Mouse (Mus musculus) heart, postnatal 4 days (tissue): ENCODE results near the gene St8sia2. TPM values are rescaled to one million over a fixed set of nuclear protein-coding genes. Genes with fewer than 3 reads are reported as not detected.
A peak's percentile ranks its signal among the peaks of the same experiment; 100 is the strongest.
"Not testable (repeated sequence)": the region's sequence is repeated elsewhere in the genome, so short reads cannot be mapped to it uniquely, and the experiment has no call there.

ENCODE experiments used
- DNase-seq: peaks from one replicate; pipeline ENCODE4 v3.0.0; 2021
- total RNA-seq, 2 experiments: library from RNA; stranded (reverse); gene quantifications; 2 replicates each; pipeline ENCODE4 v1.2.3; 2021

St8sia2 gene
- total RNA-seq, 2 experiments from 2014 or later, result 1.5 to 2.8 TPM

DNA sequence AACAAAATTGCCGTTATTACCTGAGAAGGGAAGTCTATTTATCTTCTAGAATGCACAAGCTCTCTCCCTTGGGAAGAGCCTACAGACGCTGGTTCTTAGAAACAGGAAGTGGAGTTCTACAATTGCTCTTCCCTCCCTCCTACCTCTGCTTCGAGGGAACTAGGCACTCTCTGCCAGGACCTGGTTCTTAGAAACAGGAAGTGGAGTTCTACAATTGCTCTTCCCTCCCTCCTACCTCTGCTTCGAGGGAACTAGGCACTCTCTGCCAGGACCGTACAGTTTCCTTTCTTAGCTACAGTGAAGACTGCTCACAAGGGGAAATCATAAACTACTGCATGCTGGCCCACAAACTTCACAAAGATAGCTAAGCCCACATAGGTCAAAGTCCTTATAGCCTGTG lies 41.3 kb downstream of the St8sia2 start:
- DNase-seq, result not testable (repeated sequence)

DNA sequence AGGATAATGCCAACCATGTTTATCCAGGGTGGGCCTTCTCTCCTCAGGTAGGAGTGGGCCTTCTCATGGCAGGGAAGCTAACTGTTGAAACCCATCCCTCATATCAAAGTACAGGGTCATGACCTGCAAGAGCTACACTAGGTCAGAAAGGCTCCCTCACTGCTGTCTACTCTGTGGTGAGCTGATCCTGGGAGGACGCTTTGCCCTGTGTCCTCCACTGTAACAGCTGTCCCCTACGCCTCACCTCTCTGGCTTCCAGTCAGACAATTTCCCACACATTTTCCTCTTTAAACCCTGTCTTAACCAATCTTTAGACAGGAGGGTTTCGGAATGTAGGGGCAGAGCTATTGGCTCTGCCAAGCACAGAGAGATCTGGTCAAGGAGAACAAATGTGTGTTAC lies 48.3 kb downstream of the St8sia2 start:
- DNase-seq, result no peak

DNA sequence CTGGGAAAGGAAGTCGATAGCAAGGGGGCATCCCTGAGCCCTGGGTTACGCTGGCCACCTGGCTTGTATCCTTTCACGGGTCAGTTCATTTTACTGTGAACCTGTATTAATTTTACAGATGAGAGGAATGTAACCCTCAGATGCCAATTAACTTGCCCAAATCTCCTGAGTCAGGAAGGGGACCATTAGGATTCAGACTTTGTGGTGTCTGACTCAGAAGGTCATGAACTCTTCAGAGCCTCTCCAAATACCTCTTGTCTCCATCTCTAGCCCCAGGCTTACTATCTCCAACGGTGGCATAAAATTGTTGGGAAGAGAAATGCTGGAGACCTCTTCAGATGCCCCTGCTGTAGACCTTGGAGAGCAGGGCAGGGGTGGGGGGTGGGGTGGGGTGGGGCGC lies 51.1 kb downstream of the St8sia2 start:
- DNase-seq, result no peak

DNA sequence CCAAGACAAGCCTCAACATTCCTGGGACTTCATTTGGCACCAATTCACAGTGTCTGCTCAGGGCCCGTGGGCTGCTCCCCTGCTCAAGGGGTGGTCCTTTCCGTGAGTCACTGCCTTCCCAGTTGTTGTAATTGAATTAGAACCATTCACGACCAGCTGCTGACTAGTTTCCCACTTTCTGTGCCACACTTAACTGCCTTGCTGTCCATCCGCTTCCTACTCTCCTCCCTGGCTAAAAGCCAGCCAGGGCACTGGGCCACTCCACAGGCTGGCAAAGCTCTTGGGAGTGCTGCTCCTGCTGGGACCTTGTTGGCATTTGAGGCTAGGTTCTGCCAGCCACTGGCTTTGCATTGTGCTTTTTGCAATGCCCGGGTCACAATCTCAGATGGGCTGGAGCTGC lies 59.0 kb downstream of the St8sia2 start:
- peak; percentile 43 for DNase-seq

DNA sequence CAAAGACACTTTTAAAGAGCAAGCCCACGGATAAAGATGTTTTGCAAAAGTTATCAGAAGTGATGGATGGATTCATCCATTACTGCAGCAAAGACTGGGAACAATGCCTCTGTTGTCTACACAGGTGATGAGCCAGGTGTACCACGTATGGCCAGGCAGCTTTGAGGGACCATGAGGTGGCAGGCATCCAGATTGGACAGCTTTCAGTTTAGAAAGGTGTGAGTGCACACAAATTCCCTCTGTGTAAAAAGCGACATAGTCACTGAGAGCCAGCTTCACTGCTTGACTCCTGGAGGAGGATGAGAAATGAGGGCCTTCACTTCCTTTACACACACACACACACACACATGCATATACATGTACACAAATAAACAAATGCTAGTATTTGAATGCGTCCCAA lies 60.4 kb downstream of the St8sia2 start:
- DNase-seq, result no peak

DNA sequence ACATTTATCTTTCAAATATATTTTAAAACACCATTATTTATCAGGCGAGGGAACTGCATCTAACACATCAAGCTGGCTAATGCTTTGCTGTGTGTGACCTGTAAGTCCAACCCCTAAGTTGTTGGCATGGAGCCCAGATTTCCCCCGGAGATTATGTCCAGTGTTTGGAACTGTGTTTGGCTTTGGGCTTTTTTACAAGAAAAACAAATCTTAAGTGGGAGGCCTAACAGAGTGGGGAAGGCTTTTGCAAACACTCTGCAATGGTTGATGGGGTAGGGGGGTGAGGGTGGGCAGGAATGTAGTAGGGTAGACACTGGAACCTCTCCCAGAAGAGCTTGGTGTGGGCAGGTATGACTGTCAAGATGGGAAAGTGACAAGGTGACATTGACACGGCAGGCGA lies 71.8 kb downstream of the St8sia2 start:
- DNase-seq, result peak; percentile 12

DNA sequence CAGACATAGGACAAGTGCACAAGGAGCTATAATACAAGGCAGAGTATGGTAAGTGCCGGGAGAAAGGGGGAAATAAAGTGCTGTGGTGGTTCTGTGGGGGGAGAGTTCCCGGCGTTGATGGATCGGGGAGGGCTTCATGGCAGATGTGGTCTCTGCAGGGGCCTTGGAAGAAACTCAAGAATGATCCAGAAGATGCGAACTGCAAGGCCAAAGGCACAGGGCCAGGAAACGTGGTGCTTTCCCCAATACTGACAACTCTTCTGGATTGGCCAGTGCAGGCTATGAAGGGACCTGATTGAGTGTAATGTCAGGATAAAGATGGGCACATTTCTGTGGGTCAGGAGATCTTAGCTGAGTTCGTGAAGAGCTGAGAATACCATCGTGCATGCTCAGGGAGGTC lies 74.3 kb downstream of the St8sia2 start:
- DNase-seq, result no peak

DNA sequence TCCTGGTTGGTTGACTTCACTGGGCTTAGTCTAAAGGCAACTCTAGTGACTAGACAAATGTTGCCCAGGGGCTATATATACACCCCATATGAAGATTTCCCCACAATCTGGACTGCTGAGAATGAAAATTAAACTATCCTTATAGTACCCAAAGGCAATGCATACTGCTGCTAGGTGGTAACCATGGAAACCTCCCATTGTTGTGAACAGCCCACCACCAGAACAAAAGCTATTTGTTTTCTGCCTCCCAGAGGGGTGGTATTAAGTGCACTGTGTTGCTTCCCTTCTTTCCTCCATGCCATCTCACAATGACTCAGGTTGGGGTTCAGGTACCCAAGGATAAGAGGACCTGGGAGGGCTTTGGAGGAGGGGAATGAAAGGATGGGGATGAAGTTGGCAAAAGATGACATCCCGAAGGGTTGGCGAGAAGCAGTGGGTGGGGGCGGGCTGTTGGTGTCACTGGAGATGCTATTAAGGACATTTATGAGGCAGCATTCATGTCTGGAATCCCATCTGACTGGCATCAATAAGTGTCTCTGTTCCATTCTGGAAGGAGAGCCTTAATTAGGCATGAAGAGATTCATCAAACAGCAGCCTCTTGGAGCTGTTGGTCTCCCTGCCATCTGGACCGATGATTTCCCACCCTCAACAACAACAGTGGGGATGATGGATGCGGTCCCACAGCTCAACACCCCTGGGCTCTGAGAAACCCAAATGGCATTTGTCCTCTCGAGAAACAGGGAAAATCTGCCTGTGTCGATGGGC lies 75.3 kb downstream of the St8sia2 start:
- DNase-seq, result no peak

DNA sequence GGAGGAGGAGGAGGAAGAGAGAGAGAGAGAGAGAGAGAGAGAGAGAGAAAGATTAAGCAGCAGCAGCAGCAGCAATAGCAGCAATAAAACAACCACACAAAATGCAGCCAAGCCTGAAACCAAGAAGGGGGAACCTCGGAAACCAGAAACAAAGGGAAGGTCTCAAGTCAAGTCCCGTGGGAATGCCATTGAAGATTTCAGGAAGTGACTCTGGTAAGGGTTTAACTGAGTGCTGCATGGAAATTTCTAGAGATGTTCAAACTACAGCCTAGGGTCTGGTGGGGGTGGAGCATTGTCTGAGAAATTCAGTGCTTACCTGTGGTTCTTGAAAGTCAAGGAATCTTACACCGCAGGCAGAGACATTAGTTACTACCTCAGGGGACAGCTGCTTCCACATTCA lies 77.4 kb downstream of the St8sia2 start:
- no peak for DNase-seq

DNA sequence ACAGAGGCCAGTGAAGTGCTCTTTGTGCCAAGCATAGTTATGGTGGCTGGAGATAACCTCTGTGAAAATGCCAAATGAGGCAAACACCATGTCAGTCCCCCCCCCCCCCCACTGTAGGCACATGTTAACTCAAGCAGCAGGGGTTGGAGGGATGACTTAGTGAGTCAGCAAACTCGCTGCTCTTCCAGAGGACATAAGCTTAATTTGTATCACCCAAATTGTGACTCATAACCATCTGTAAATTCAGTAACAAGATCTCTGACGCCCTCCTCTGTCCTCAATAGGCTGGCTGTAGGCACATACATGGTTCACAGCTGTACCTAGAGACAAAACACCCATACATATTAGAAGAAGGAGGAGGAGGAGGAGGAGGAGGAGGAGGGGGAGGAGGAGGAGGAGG lies 77.8 kb downstream of the St8sia2 start:
- no peak for DNase-seq

DNA sequence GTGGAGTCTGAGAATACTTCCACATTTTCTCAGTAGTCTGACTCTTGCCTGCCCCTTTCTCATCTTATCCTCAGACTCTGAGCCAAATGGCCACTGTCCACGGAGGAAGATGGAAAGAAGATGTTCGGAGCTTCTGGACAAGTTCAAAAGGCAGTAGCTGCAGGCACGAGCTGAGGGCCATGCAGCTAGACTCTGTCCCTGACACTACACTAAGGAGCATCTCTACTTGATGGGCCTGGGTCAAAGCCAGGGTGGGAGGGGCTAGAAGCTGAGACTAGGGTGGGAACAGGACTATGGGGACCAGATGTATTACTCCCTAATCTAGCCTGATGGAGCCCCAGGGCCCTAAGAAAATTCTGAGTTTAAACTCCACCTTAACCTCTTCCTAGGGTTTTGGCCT lies 80.5 kb downstream of the St8sia2 start:
- DNase-seq, result no peak

DNA sequence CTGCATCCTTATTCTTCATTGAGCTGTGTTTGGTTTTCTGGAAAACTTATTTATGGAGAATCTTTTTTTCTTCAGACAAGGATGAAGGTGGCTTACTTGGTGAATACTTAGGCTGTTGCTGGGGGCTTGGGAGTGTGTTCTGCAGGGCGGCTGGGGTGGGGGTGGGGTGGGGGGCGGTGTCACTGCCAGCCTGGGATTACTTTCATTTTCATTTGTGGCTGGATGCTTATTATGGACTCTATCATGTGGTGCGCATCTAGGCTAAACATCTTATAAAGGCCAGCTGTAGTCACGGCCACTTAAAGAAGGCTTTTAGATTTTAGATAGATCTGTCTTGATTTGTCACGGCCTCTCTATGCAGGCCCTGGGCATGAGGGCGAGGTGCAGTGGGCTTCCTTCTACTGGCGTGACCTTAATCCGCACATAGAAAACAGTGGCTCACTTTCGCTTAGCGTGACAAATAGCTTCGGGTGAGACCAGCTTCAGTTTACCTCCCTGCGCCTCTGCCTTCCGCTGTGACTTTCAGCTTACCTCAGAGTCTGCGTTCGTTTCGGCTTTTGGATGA lies 92.5 kb downstream of the St8sia2 start:
- no peak for DNase-seq

DNA sequence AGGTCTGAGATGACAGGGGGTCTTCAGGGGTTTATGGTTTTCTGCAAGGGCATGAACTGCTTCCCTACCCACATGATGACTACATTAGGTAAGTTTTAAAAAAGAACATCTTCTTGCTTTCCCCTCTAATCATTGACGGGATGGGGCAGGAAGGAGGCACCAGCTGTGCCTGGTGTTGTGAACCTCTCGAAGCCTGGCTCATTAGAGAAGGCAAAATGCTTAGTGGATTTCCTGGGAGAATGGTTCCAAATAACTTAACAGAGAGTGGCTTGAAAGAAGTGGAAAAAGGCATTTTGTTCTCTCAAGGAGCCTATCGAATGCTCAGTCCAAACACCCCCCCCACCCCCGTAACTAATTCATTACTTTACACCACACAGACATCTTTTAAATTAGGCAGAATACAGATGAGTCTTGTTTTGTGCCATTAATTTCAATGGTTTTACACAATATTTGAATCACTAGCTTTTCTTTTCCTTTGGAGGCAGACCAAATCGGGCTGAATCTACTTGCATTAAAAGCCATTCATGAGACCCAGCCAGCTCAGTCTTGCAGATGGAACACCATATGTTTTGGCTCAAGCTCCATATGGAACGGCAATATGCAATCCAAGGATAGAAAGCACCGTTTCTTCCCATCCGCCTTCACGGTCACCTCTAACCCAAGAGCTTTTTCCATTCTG lies 95.7 kb downstream of the St8sia2 start:
- no peak for DNase-seq

DNA sequence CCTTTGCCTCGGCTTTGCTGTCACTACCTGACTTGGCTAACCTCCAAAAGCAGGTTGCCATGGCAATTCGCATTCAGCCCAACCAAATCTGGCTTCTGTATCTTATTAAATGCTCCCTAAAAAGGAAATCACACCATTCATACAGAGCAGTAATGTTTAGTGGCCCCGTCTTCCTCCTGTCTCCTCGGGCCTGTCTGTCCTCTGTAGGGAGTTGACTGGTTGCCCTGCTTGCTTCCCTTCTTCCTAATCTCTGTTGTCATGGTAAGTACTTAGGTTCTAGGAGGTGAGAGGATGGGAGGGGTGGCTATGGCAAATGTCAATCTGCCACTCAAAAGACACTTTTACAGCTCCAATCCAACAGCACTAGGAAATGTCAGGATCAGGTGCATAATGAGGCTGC lies 101.6 kb downstream of the St8sia2 start:
- DNase-seq, result no peak

DNA sequence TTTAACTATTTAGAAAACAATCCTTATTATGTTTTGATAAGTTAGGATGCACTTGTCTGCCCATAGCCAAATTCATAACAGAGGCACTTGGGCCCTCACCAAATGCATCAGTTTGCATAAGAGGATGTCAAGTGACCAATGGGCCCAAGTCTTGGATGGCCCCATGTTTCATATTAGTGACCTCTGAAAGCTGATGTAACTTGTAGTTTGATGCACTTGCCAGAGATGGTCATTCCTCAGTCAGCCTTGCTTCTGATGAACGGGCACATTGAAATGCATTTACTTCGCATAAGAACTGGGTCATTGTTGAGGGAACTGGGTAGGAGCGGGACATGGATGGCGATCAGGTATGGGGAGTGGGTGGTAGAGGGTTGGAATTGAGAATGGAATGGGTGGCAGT lies 102.6 kb downstream of the St8sia2 start:
- DNase-seq, result no peak

DNA sequence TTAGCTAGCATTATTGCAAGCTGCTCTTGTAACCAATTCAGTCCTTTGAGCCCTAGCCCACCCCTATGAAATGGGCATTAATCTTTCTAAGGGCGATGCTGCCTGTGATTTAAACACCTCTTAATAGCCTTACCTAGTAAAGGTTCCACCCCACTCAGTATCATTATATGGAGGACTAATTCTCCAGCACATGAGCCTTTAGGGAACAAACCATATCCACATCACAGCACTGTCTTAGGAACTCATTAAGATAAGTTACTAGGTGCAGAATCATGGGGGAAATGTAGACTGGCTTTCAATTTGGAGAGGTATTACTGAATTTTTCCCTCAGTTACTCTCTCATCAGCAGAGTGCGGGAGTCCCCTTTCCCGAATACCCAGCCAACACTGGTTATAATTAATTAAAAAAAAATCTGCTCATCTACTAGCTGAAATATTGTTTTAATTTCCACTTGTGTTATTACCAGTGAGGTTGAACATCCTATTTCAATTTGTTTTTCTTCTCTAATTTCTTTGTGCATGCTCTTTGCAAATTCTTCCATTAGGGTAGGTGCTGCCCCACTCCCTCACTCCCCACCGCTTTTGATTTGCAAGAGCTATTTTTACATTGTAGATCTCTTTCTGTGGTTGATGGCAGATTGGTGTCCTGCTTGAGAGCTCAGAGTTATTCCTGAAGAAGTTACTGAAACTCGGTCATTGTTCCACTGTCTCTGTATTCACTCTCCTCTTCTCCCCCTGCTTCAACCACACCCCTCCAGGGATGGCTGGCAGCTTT lies 103.9 kb downstream of the St8sia2 start:
- DNase-seq, result no peak

DNA sequence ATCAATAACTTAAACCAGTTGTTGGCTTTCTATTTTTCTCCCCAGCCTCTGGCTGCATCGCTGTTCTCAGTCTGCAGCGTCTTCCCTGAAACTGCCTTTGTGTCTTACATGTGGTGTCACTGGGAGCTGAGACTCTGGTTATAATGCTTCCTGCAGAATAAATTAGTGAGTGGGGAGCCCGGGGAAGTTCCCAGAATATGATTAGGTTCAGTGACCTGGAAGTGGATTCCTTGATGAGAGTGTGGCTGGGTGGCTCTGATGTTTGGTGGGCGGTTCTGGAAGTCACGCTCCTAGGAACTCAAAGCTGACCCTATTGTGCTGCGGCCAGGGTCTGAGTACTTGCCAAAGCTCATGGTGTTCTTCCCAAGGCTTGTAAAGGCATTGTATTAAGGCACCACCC lies 119.0 kb downstream of the St8sia2 start:
- no peak for DNase-seq

DNA sequence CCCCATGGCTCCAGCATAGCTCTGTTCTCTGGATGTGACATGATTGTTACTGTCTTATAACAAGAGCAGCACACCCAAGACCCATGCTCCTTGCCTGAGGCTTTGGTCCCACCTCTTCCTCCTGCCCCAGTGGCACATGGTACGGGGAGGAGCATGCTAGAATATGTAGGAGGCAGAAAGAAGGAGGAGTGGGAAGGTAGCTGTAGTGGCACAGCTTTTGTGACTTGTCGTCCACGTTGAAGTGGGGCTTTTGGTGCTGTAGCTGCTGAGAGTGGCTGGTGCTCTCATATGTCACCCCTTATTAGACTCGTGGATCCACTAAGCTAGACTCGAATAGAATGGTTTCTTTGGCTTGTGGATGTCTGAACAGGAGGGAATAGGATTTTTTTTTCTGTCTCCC lies 121.7 kb downstream of the St8sia2 start:
- DNase-seq, result no peak

DNA sequence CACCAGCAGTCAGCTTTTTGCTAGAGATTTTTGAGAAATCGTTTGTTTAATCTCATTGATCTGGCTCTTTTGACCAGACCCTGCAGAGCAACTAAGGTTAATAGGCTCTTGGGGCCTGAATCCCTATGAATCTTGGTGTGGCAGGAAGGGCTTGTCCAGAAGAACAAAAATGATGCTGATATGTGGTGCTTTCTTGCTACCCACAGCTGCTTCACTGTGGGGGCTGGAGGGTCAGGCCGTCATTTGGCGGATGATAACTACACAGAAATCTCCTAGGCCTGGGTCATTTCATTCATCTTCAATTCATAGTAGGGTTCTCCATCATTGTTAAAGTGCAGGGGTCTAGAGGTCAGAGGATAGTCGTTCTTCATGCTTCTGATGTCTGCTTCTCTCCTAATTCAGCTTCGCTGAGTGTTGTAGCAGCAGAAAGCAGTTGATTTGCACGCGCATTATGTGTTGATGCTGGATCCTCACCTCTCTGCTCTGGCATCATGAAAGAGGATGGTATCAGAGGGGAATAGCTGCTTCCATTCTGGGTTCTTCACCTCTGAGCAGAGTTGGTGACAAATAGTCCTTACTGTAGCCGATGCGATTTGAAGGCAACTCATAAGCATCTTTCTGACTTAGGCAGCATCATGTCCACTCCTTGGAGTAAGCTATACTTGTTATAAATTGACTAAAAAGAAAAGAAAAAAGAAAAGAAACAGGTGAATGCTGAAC lies 122.4 kb downstream of the St8sia2 start:
- no peak for DNase-seq

DNA sequence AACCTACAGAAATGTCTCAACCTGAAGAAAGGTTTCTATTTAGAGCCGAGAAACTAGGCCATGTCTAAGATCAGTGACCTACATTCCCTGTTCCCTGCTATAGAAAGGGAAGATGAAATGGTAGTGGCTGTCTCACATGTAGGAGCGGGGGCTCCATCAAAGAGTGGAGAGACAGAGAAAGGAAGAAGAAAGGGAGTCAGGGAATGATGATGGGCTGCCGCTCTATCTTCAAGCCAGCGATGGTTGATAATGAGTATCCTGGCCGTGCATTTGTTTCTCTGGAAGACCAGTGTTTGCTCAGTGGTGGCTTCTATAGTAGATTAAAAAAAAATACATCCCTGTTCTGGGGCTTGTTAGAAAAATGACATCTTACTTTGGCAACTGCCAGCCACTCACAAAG lies 123.0 kb downstream of the St8sia2 start:
- DNase-seq, result no peak
